Mouse (Mus musculus) heart, embryonic 14.5 days (tissue): ENCODE results near the gene Cebpg. TPM values are rescaled to one million over a fixed set of nuclear protein-coding genes. Genes with fewer than 3 reads are reported as not detected.

Experiments used
- ATAC-seq: fragments of 200-750 bp; cut with Nextera tagmentation; 2 replicates; pipeline ENCODE4 v1.8.0; 2017; ENCODE audit warnings: low read depth, moderate TSS enrichment; ENCODE audit not compliant: insufficient number of reproducible peaks, insufficient read depth, low FRiP score
- H3K27ac ChIP-seq, 2 experiments: fragments of 200-500 bp in 1 of 2; fragments of 300-500 bp in 1 of 2; sonication (generic) in 1 of 2; replicated peaks in 1 of 2; 2 replicates each; pipeline ENCODE4 v1.5.1; 2012 to 2014; ENCODE audit warnings: low read depth in 2 of 2, low read length in 2 of 2, control low read depth in 1 of 2, mild to moderate bottlenecking in 1 of 2, mixed read lengths in 1 of 2; ENCODE audit not compliant: control insufficient read depth in 1 of 2, insufficient read depth in 1 of 2
- H3K27me3 ChIP-seq: fragments of 300-500 bp; sonication (generic); 2 replicates; pipeline ENCODE4 v1.6.1; 2014; ENCODE audit warnings: mild to moderate bottlenecking, low read length, control low read depth; ENCODE audit not compliant: control insufficient read depth, insufficient read depth
- H3K36me3 ChIP-seq: fragments of 300-500 bp; sonication (generic); 2 replicates; pipeline ENCODE4 v1.6.1; 2014; ENCODE audit warnings: mild to moderate bottlenecking, control low read depth, low read length, mixed read lengths; ENCODE audit not compliant: control insufficient read depth, insufficient read depth
- H3K4me1 ChIP-seq, 2 experiments: fragments of 200-500 bp in 1 of 2; fragments of 300-500 bp in 1 of 2; sonication (generic) in 1 of 2; 2 replicates each; pipeline ENCODE4 v1.6.1; 2012 to 2014; ENCODE audit warnings: low read length in 2 of 2, control low read depth in 1 of 2, mixed read lengths in 1 of 2; ENCODE audit not compliant: control insufficient read depth in 2 of 2, insufficient read depth in 2 of 2
- H3K4me2 ChIP-seq: fragments of 300-500 bp; sonication (generic); 2 replicates; pipeline ENCODE4 v1.6.1; 2014; ENCODE audit warnings: mild to moderate bottlenecking, low read length
- H3K4me3 ChIP-seq, 2 experiments: fragments of 200-500 bp in 1 of 2; fragments of 300-500 bp in 1 of 2; sonication (generic) in 1 of 2; 2 replicates each; pipeline ENCODE4 v1.5.1; 2012 to 2014; ENCODE audit warnings: low read length in 2 of 2, mild to moderate bottlenecking in 2 of 2, control low read depth in 1 of 2, low read depth in 1 of 2, moderate library complexity in 1 of 2; ENCODE audit not compliant: control insufficient read depth in 1 of 2, insufficient read depth in 1 of 2
- H3K9ac ChIP-seq: fragments of 300-500 bp; sonication (generic); 2 replicates; pipeline ENCODE4 v1.6.1; 2014; ENCODE audit warnings: mild to moderate bottlenecking, low read length
- H3K9me3 ChIP-seq: fragments of 300-500 bp; sonication (generic); 2 replicates; pipeline ENCODE4 v1.6.1; 2016; ENCODE audit warnings: low read length, control low read depth; ENCODE audit not compliant: control insufficient read depth
- WGBS: fragments of 180-500 bp; shearing (Covaris S2); extraction: QIAGEN DNeasy Blood & Tissue Kit; methylation state at CpG from one replicate; pipeline ENCODE4 v1.1.7; 2014; 5-methylcytosine and 5-hydroxymethylcytosine counted together
- polyA plus RNA-seq: library from polyadenylated mRNA; unstranded; fragments of >200 nt; fragmentation: Nextera tagmentation; extraction: Ambion mirVana; gene quantifications from 2 replicates; pipeline ENCODE4 v1.2.1, GENCODE M21; 2014

The Cebpg gene
- polyA plus RNA-seq, 1 experiment from 2014 or later, result 18.3 TPM

GRCm38 (mm10) chr7:35029228-35029627, 27.1 kb downstream of the Cebpg start:
- H3K4me1 ChIP-seq, result no peaks in the 10 kb centered on the region; a peak in 1 of 4 replicates
- H3K9ac ChIP-seq, result no peak overlapping the region
- H3K4me2 ChIP-seq, result no peak overlapping the region
- H3K27ac ChIP-seq, result no peak overlapping the region
- H3K27me3 ChIP-seq, result no peaks in the 10 kb centered on the region
- no peak for ATAC-seq
- peaks cover 21% of the 10 kb centered on the region; the same call in 1 of the 2 replicates for H3K36me3 ChIP-seq
- no peaks in the 10 kb centered on the region for H3K9me3 ChIP-seq
- 88% methylated on average over 5 of the region's 5 CpGs for WGBS
- no peak overlapping the region for H3K4me3 ChIP-seq

- WGBS, result 80% methylated on average over 16 of the region's 16 CpGs
- Histone ChIP-seq H3K4me3 (no peak overlapping the region), H3K4me1 (no peaks in the 10 kb centered on the region; a peak in 1 of 4 replicates), H3K4me2 (no peak overlapping the region), H3K27me3 (no peaks in the 10 kb centered on the region), H3K36me3 (peaks cover 21% of the 10 kb centered on the region; the same call in 1 of the 2 replicates), H3K9ac (no peak overlapping the region), H3K27ac (no peak overlapping the region), H3K9me3 (no peaks in the 10 kb centered on the region)
- no peak for ATAC-seq
Observed at GRCm38 (mm10) chr7:35028559-35028958, 27.8 kb downstream of the Cebpg start.

GRCm38 (mm10) chr7:35027801-35028420, 28.5 kb downstream of the Cebpg start:
- H3K27ac ChIP-seq, result no peak overlapping the region

GRCm38 (mm10) chr7:35026838-35027291, 29.5 kb downstream of the Cebpg start:
- 73% methylated on average over 3 of the region's 3 CpGs for WGBS
- ATAC-seq, result no peak
- H3K36me3 ChIP-seq, result peaks cover 8% of the 10 kb centered on the region; the same call in 1 of the 2 replicates

More at GRCm38 (mm10) chr7:35027801-35028420, 28.5 kb downstream of the Cebpg start:
- Histone ChIP-seq H3K4me2 (no peak overlapping the region), H3K4me1 (no peaks in the 10 kb centered on the region; a peak in 1 of 4 replicates), H3K36me3 (peaks cover 17% of the 10 kb centered on the region; the same call in 1 of the 2 replicates), H3K27me3 (no peaks in the 10 kb centered on the region), H3K4me3 (no peak overlapping the region), H3K9me3 (no peaks in the 10 kb centered on the region), H3K9ac (no peak overlapping the region)
- no peak for ATAC-seq
- WGBS, result 70% methylated on average over 9 of the region's 9 CpGs

GRCm38 (mm10) chr7:35026276-35026630, 30.1 kb downstream of the Cebpg start:
- WGBS, result 73% methylated on average over 4 of the region's 4 CpGs
- H3K27me3 ChIP-seq, result no peaks in the 10 kb centered on the region
- no peak for ATAC-seq
- H3K27ac ChIP-seq, result no peak overlapping the region
- no peaks in the 10 kb centered on the region; a peak in 1 of 4 replicates for H3K4me1 ChIP-seq
- no peak overlapping the region for H3K9ac ChIP-seq
- H3K36me3 ChIP-seq, result peaks cover 2% of the 10 kb centered on the region; the same call in 1 of the 2 replicates
- no peaks in the 10 kb centered on the region for H3K9me3 ChIP-seq
- H3K4me2 ChIP-seq, result no peak overlapping the region
- H3K4me3 ChIP-seq, result no peak overlapping the region

More at GRCm38 (mm10) chr7:35026838-35027291, 29.5 kb downstream of the Cebpg start:
- H3K9ac ChIP-seq, result no peak overlapping the region
- no peaks in the 10 kb centered on the region for H3K9me3 ChIP-seq
- H3K27me3 ChIP-seq, result no peaks in the 10 kb centered on the region
- H3K4me2 ChIP-seq, result no peak overlapping the region
- no peaks in the 10 kb centered on the region; a peak in 1 of 4 replicates for H3K4me1 ChIP-seq
- no peak overlapping the region for H3K27ac ChIP-seq
- no peak overlapping the region for H3K4me3 ChIP-seq

GRCm38 (mm10) chr7:35025409-35026275, 30.7 kb downstream of the Cebpg start:
- H3K27me3 ChIP-seq, result no peaks in the 10 kb centered on the region
- whole genome bisulfite sequencing, result 43% methylated on average over 5 of the region's 5 CpGs
- peak; percentile 23; the same call in 1 of the 2 replicates for ATAC-seq

GRCm38 (mm10) chr7:35024426-35024825, 31.9 kb downstream of the Cebpg start:
- no peak for ATAC-seq
- Histone ChIP-seq H3K4me2 (no peak overlapping the region), H3K4me3 (no peak overlapping the region), H3K36me3 (no peaks in the 10 kb centered on the region), H3K4me1 (no peaks in the 10 kb centered on the region; a peak in 1 of 4 replicates), H3K9ac (no peak overlapping the region), H3K27ac (no peak overlapping the region), H3K9me3 (no peaks in the 10 kb centered on the region), H3K27me3 (no peaks in the 10 kb centered on the region)
- 57% methylated on average over 1 of the region's 1 CpGs for WGBS

More at GRCm38 (mm10) chr7:35025409-35026275, 30.7 kb downstream of the Cebpg start:
- Histone ChIP-seq H3K27ac (no peak overlapping the region), H3K9me3 (no peaks in the 10 kb centered on the region), H3K36me3 (no peaks in the 10 kb centered on the region), H3K4me1 (no peaks in the 10 kb centered on the region; a peak in 1 of 4 replicates), H3K9ac (no peak overlapping the region), H3K4me2 (no peak overlapping the region), H3K4me3 (no peak overlapping the region)
